Mouse (Mus musculus) embryonic fibroblast, embryonic 13.5 days (primary cell): Measurements from ENCODE around the gene Irgm1.

Experiments used
- CTCF ChIP-seq: IDR thresholded peaks from 2 replicates; pipeline ENCODE4 v1.5.1; 2011; ENCODE audit warnings: mild to moderate bottlenecking, control low read depth, low read length, moderate library complexity, borderline replicate concordance; ENCODE audit not compliant: insufficient read depth
- POLR2A ChIP-seq: IDR thresholded peaks from 2 replicates; pipeline ENCODE4 v1.6.1; 2011; ENCODE audit warnings: low read depth, mild to moderate bottlenecking, control low read depth, low read length, moderate library complexity

DNA sequence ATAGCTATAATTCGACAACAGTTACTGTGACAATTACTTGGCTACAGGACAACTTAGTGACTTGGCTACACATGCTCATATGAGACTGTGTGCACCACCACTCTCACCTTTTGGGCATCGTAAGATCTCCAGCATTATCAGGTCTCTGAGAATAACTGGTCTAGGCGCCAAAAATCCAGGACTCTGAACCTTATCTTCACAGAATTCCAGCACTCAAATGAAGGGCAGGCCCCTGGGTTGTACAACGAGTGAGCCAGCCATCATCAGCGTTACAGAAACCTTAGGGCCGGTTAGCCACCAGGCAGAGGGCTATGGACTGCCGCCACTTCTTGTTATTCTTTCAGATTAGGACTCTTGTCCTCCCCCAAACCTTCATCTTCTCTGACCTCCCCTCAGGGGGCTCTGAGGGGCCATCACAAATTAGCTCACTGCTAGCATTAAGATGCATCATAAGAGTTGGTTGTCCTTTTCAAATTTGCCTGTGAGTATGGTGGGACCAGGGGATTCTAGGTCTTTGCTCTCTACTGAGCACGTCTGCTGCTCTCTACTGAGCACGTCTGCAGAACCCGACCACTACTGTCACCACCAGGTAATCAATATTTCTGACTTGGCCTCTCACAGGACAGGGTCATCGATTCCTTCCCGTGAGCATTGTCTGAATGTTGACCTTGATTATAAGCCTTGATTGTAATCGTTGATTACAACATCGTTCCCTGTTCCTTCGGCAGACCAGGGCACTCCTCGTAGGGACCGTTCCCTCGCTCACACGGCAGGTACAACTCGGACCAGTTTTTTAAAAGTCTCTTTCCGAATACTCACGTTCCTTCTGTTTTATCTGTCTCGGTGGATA is 18.6 kb downstream of the Irgm1 start:
- TF ChIP-seq CTCF (no peak), POLR2A (no peak)
